Mouse (Mus musculus) ES-E14 (cell line): Measurements from ENCODE around the gene Fam151a.

Experiments
- HCFC1 ChIP-seq: IDR thresholded peaks from 2 replicates; pipeline ENCODE4 v1.6.1; 2012; ENCODE audit warnings: low read length, inconsistent platforms, borderline replicate concordance; ENCODE audit not compliant: insufficient read depth
- MAFK ChIP-seq: IDR thresholded peaks from 2 replicates; pipeline ENCODE4 v1.6.1; 2014; ENCODE audit warnings: mild to moderate bottlenecking, low read depth, low read length, inconsistent platforms; ENCODE audit not compliant: insufficient read depth
- ZC3H11A ChIP-seq: IDR thresholded peaks from 2 replicates; pipeline ENCODE4 v1.6.1; 2012; ENCODE audit warnings: low read depth, mild to moderate bottlenecking, inconsistent platforms, low read length, borderline replicate concordance
- ZNF384 ChIP-seq: IDR thresholded peaks from 2 replicates; pipeline ENCODE4 v1.6.1; 2012; ENCODE audit warnings: low read depth, low read length, inconsistent platforms

- TF ChIP-seq MAFK: no peak
- TF ChIP-seq ZC3H11A: no peak
- TF ChIP-seq ZNF384: no peak
- TF ChIP-seq HCFC1: no peak
Observed at GRCm38 (mm10) chr4:106705096-106705665, 28.5 kb upstream of the Fam151a start.
